Mouse (Mus musculus) myocyte (in vitro differentiated cells): Measurements from ENCODE around the gene Olfr873. TPM values are rescaled to one million over a fixed set of nuclear protein-coding genes. Genes with fewer than 3 reads are reported as not detected.
"Not testable (repeated sequence)": the region's sequence is repeated elsewhere in the genome, so short reads cannot be mapped to it uniquely, and the experiment has no call there.

Source experiments
- H3K27me3 ChIP-seq: one replicate; pipeline ENCODE4 v1.6.1; 2011; ENCODE audit not compliant: control insufficient read depth, insufficient read depth, insufficient read length
- H3K36me3 ChIP-seq: one replicate; pipeline ENCODE4 v1.6.1; 2011; ENCODE audit not compliant: control insufficient read depth, insufficient read depth
- H3K4me2 ChIP-seq: one replicate; pipeline ENCODE4 v1.6.1; 2011; ENCODE audit warnings: low read depth, control low read depth
- H3K4me3 ChIP-seq: one replicate; pipeline ENCODE4 v1.5.1; 2011; ENCODE audit warnings: mild to moderate bottlenecking, control low read depth, moderate library complexity
- H3K79me2 ChIP-seq: one replicate; pipeline ENCODE4 v1.6.1; 2011; ENCODE audit not compliant: control insufficient read depth, insufficient read depth
- H3ac ChIP-seq: one replicate; pipeline ENCODE4 v1.6.1; 2011; ENCODE audit not compliant: control insufficient read depth, insufficient read length
- CEBPB ChIP-seq: IDR thresholded peaks from 2 replicates; pipeline ENCODE4 v1.6.1; 2011; ENCODE audit warnings: mild to moderate bottlenecking, moderate library complexity; ENCODE audit not compliant: poor library complexity, insufficient read depth, severe bottlenecking
- E2F4 ChIP-seq: IDR thresholded peaks from one replicate; pipeline ENCODE4 v1.6.1; 2011; ENCODE audit warnings: mild to moderate bottlenecking, control low read depth, moderate library complexity; ENCODE audit not compliant: insufficient read depth
- MAX ChIP-seq: IDR thresholded peaks from one replicate; pipeline ENCODE4 v1.6.1; 2011; ENCODE audit warnings: low read depth, mild to moderate bottlenecking, control low read depth
- MYOD1 ChIP-seq, 3 experiments: IDR thresholded peaks; one replicate each; pipeline ENCODE4 v1.6.1; 2011; ENCODE audit warnings: control low read depth in 2 of 3, low read depth in 2 of 3, mild to moderate bottlenecking in 2 of 3, moderate library complexity in 1 of 3; ENCODE audit not compliant: insufficient read length in 2 of 3, control insufficient read depth in 1 of 3
- MYOG ChIP-seq, 3 experiments: IDR thresholded peaks; one replicate each; pipeline ENCODE4 v1.6.1; 2011; ENCODE audit warnings: control low read depth in 2 of 3, low read depth in 2 of 3, mild to moderate bottlenecking in 2 of 3; ENCODE audit not compliant: insufficient read length in 2 of 3, control insufficient read depth in 1 of 3, insufficient read depth in 1 of 3
- POLR2A ChIP-seq: IDR thresholded peaks from one replicate; pipeline ENCODE4 v1.6.1; 2011; ENCODE audit warnings: low read depth, mild to moderate bottlenecking, control low read depth, moderate library complexity; ENCODE audit not compliant: insufficient read length
- POLR2AphosphoS2 ChIP-seq: IDR thresholded peaks from one replicate; pipeline ENCODE4 v1.6.1; 2011; ENCODE audit warnings: low read depth, control low read depth; ENCODE audit not compliant: insufficient read length
- REST ChIP-seq: IDR thresholded peaks from one replicate; pipeline ENCODE4 v1.6.1; 2011; ENCODE audit warnings: mild to moderate bottlenecking, control low read depth, moderate library complexity; ENCODE audit not compliant: insufficient read depth, insufficient read length
- SRF ChIP-seq: IDR thresholded peaks from one replicate; pipeline ENCODE4 v1.6.1; 2011; ENCODE audit warnings: low read depth; ENCODE audit not compliant: control insufficient read depth, insufficient read length
- TCF12 ChIP-seq: IDR thresholded peaks from one replicate; pipeline ENCODE4 v1.6.1; 2011; ENCODE audit warnings: mild to moderate bottlenecking, control low read depth; ENCODE audit not compliant: poor library complexity, insufficient read depth, severe bottlenecking
- TCF3 ChIP-seq: IDR thresholded peaks from one replicate; pipeline ENCODE4 v1.6.1; 2011; ENCODE audit warnings: low read depth, control low read depth; ENCODE audit not compliant: insufficient read length
- USF1 ChIP-seq: IDR thresholded peaks from one replicate; pipeline ENCODE4 v1.6.1; 2011; ENCODE audit warnings: low read depth, mild to moderate bottlenecking, control low read depth, moderate library complexity
- polyA plus RNA-seq: library from polyadenylated mRNA; unstranded; fragments of >200 nt; fragmentation: generic; extraction: Trizol; gene quantifications from one replicate; pipeline ENCODE4 v1.2.1, GENCODE M21; 2012; ENCODE audit warnings: missing spikeins

The Olfr873 gene
- not detected for polyA plus RNA-seq

DNA sequence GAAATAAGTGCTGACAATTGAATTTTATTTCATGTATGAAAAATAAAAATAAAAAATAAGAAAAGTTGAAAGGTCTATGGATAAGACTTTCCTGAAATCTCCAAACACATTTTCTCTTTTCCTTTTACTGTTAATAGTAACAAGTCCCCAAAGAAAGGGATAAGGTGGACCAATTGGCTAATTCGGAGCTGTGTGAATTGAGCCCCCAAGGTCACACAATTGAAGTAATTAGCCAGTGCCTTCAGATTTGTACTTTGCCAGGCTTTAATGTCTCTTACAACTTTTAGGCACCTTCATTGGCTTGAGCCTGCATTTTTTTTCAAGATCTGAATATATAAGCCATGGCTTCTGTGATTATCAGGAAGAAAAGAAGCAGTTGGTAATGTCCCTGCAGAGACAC lies at the start of gene Olfr873:
Gene Olfr873, plus strand, starts transcription at position 301 of the 400 bp plus-strand sequence.
- Histone ChIP-seq H3K36me3 (no peaks in the 10 kb centered on the region), H3ac (no peak within 1 kb of the TSS), H3K4me3 (no peak within 1 kb of the TSS), H3K27me3 (no peaks in the 10 kb centered on the region), H3K79me2 (no peaks in the 10 kb centered on the region), H3K4me2 (no peak within 1 kb of the TSS)
- TF ChIP-seq REST (no peak), POLR2A (no peak), MYOD1 (IDR thresholded peaks at IDR 0.05; ENCODE audit: control insufficient read depth in 1 of 3, insufficient read length in 2 of 3, low read depth in 2 of 3) (no peak), E2F4 (no peak), CEBPB (no peak), MYOG (IDR thresholded peaks at IDR 0.05; ENCODE audit: control insufficient read depth in 1 of 3, insufficient read depth in 1 of 3, insufficient read length in 2 of 3, low read depth in 2 of 3) (no peak), USF1 (no peak)

DNA sequence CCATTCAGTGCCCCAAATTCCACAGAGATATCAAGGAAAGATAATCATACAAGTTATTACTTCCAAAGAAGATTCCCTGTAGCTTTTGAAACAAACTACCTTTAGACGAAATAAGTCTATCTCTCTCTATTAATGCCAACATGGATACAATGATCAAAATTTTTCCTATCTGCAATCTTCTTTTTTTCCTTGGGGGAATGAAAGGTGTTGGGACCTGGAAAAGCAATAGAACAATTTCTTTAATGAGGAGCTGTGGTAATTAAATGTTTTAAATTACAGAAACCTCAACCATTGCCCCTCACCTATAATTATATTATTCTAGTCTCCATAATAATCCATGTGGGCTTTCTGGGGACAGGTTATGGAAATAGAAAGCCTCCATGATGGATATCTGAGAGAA lies 16.3 kb upstream of the Olfr873 start, which contains the start of gene Olfr39:
Gene Olfr39, plus strand, starts transcription at position 301 of the 400 bp plus-strand sequence.
- TF ChIP-seq USF1 (no peak), TCF12 (no peak), MYOD1 (IDR thresholded peaks at IDR 0.05; ENCODE audit: control insufficient read depth in 1 of 3, insufficient read length in 2 of 3, low read depth in 2 of 3) (no peak), REST (no peak), POLR2A (no peak), SRF (no peak), POLR2AphosphoS2 (no peak), E2F4 (no peak), CEBPB (no peak), MAX (no peak), MYOG (IDR thresholded peaks at IDR 0.05; ENCODE audit: control insufficient read depth in 1 of 3, insufficient read depth in 1 of 3, insufficient read length in 2 of 3, low read depth in 2 of 3) (no peak)
- no peaks in the 10 kb centered on the region for H3K36me3 ChIP-seq
- H3K27me3 ChIP-seq = no peaks in the 10 kb centered on the region
- no peaks in the 10 kb centered on the region for H3K79me2 ChIP-seq
- H3K4me3 ChIP-seq = no peak within 1 kb of the TSS
- no peak within 1 kb of the TSS for H3ac ChIP-seq
- no peak within 1 kb of the TSS for H3K4me2 ChIP-seq

DNA sequence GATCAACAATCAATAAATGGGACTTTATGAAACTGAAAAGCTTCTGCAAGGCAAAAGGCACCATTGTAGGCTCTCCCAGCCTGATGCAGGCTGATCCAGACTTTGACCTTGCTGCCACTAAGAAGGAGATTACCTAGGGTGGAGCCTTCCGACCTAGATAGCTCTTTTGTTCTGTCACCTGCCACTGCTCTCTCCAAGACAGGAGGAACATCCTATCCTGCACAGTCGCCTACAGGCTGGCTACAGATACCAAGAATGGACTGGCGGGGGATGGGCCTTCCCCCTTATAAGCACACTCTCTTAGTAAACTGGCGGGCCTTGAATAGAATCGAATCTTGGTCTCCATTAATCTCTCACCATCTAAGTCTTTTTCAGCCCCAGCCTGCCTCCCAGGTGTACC lies 2.8 kb upstream of the Olfr873 start:
- H3K27me3 ChIP-seq, H3K4me2 ChIP-seq, H3K4me3 ChIP-seq, H3K36me3 ChIP-seq, H3K79me2 ChIP-seq, H3ac ChIP-seq: not testable (repeated sequence)

DNA sequence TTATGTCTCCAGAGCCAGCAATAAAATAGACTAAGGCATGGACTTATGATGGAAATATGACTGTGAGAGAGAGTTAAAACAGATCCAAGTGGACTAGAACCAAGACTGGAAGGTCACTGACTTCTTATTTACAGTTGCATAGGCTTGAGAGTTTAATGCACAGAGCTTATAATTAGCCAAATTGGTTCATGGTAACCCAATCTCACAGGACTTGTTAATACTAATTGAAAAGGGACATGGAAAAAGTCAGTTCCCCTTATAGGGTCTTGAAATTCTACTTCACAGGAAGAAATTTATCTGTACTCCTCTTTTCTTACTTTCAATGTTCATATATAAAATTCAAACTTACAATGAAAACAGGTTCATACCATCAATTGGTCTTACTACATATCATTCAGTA lies 37.7 kb downstream of the Olfr873 start, which contains the start of gene Olfr18:
Gene Olfr18, minus strand, starts transcription at position 101 of the 400 bp plus-strand sequence.
- no peak within 1 kb of the TSS for H3ac ChIP-seq
- no peak within 1 kb of the TSS for H3K4me2 ChIP-seq
- H3K27me3 ChIP-seq = no peaks in the 10 kb centered on the region
- H3K4me3 ChIP-seq = no peak within 1 kb of the TSS
- no peaks in the 10 kb centered on the region for H3K79me2 ChIP-seq
- no peaks in the 10 kb centered on the region for H3K36me3 ChIP-seq
- no peak for TF ChIP-seq MYOG (IDR thresholded peaks at IDR 0.05; ENCODE audit: control insufficient read depth in 1 of 3, insufficient read depth in 1 of 3, insufficient read length in 2 of 3, low read depth in 2 of 3)

DNA sequence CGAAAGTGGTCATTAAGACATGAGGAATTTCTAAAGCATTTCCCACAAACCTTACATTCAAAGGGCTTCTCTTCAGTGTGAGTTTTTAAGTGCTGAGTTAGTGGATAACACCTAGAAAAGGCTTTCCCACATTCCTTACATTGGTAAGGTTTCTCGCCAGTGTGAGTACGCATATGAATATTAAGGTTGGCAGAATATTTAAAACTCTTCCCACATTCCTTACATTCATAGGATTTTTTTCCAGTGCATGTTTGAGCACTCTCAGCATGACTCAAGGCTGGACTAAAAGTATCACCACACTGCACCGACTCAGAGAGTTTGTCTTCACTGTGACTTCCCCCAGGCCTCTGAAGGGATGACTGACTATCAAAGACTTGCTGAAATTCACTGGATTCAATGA lies 50.2 kb downstream of the Olfr873 start:
- H3ac ChIP-seq = no peak overlapping the region
- no peaks in the 10 kb centered on the region for H3K79me2 ChIP-seq
- H3K4me3 ChIP-seq = no peak overlapping the region
- H3K27me3 ChIP-seq = no peaks in the 10 kb centered on the region
- H3K36me3 ChIP-seq = peaks cover 24% of the 10 kb centered on the region
- no peak overlapping the region for H3K4me2 ChIP-seq
- TF ChIP-seq REST (no peak), TCF3 (no peak), E2F4 (no peak), CEBPB (no peak), MYOG (IDR thresholded peaks at IDR 0.05; ENCODE audit: control insufficient read depth in 1 of 3, insufficient read depth in 1 of 3, insufficient read length in 2 of 3, low read depth in 2 of 3) (no peak), MAX (no peak), USF1 (no peak), MYOD1 (IDR thresholded peaks at IDR 0.05; ENCODE audit: control insufficient read depth in 1 of 3, insufficient read length in 2 of 3, low read depth in 2 of 3) (no peak), POLR2A (no peak), POLR2AphosphoS2 (no peak), TCF12 (no peak), SRF (no peak)

Other genes with a start within 250 kb of the Olfr873 start
- gene Olfr867, start 241.0 kb upstream of the Olfr873 start, polyA plus RNA-seq = not detected
- not detected for gene Olfr868, start 199.9 kb upstream of the Olfr873 start, polyA plus RNA-seq
- not detected for gene Olfr869, start 169.5 kb upstream of the Olfr873 start, polyA plus RNA-seq
- not detected for gene Olfr870, start 124.5 kb upstream of the Olfr873 start, polyA plus RNA-seq
- gene Olfr871, start 86.3 kb upstream of the Olfr873 start, polyA plus RNA-seq = not detected
- gene Olfr872, start 61.4 kb upstream of the Olfr873 start, polyA plus RNA-seq = not detected
- gene Olfr39, start 16.2 kb upstream of the Olfr873 start, polyA plus RNA-seq = not detected
- not detected for gene Olfr18, start 37.6 kb downstream of the Olfr873 start, polyA plus RNA-seq
- gene Zfp560, start 86.6 kb downstream of the Olfr873 start, polyA plus RNA-seq = 18.4 TPM
- 2.0 TPM for gene Zfp26, start 161.6 kb downstream of the Olfr873 start, polyA plus RNA-seq
- 5.5 TPM for gene Zfp426, start 194.2 kb downstream of the Olfr873 start, polyA plus RNA-seq
- 5.8 TPM for gene Zfp266, start 222.9 kb downstream of the Olfr873 start, polyA plus RNA-seq